Mouse (Mus musculus): Measurements from ENCODE around the gene Thap3.
A peak's percentile ranks its signal among the peaks of the same experiment; 100 is the strongest.

Thap3 gene

GRCm38 (mm10) chr4:151980699-151981098 lies 8.1 kb downstream of the Thap3 start:
- no peak for DNase-seq

- peak; percentile 83 for DNase-seq
Observed at GRCm38 (mm10) chr4:151977748-151978147, 11.0 kb downstream of the Thap3 start.

- no peak for DNase-seq
Observed at GRCm38 (mm10) chr4:151975441-151975840, 13.4 kb downstream of the Thap3 start.

- DNase-seq: no peak
Observed at GRCm38 (mm10) chr4:151972221-151972967, 16.4 kb downstream of the Thap3 start.

- no peak for DNase-seq
Observed at GRCm38 (mm10) chr4:151968204-151968921, 20.4 kb downstream of the Thap3 start.

- no peak for DNase-seq
Observed at GRCm38 (mm10) chr4:151962817-151963216, 26.0 kb downstream of the Thap3 start.

- DNase-seq: no peak
Observed at GRCm38 (mm10) chr4:151960513-151960854, 28.3 kb downstream of the Thap3 start.

- no peak for DNase-seq
Observed at GRCm38 (mm10) chr4:151959849-151960512, 28.8 kb downstream of the Thap3 start.

GRCm38 (mm10) chr4:151957584-151958315 lies 31.0 kb downstream of the Thap3 start:
- DNase-seq: no peak

GRCm38 (mm10) chr4:151955791-151956190 lies 33.0 kb downstream of the Thap3 start:
- no peak for DNase-seq

GRCm38 (mm10) chr4:151953209-151953608 lies 35.6 kb downstream of the Thap3 start:
- no peak for DNase-seq

- DNase-seq: no peak
Observed at GRCm38 (mm10) chr4:151948497-151949471, 40.0 kb downstream of the Thap3 start.

- no peak for DNase-seq
Observed at GRCm38 (mm10) chr4:151946211-151946610, 42.6 kb downstream of the Thap3 start.

- DNase-seq: no peak
Observed at GRCm38 (mm10) chr4:151938089-151938488, 50.7 kb downstream of the Thap3 start.

GRCm38 (mm10) chr4:151937441-151937840 lies 51.4 kb downstream of the Thap3 start:
- DNase-seq: no peak

GRCm38 (mm10) chr4:151934215-151934572 lies 54.6 kb downstream of the Thap3 start:
- no peak for DNase-seq

GRCm38 (mm10) chr4:151933505-151934214 lies 55.1 kb downstream of the Thap3 start, which contains the start of gene Dnajc11:
TSS of gene Dnajc11 (plus strand) at chr4:151933691.
- DNase-seq: peak; percentile 94
